Mouse (Mus musculus): ENCODE results near the gene Prkrip1. TPM values are rescaled to one million over a fixed set of nuclear protein-coding genes. Genes with fewer than 3 reads are reported as not detected.

Gene Prkrip1
- total and polyA plus RNA-seq, 3 experiments, result 8.2 to 19.0 (median 16.8) TPM

GRCm38 (mm10) chr5:136199526-136199925 is 763 bp upstream of the Prkrip1 start:
- no peak for DNase-seq
- H3K27ac ChIP-seq, result peak overlapping the region; percentile 92
- 34% methylated on average over 11 of the region's 11 CpGs for WGBS
- H3K27me3 ChIP-seq (ENCODE audit: control insufficient read depth, insufficient read depth, low read length), result no peaks in the 10 kb centered on the region
- TF ChIP-seq POLR2A (IDR thresholded peaks at IDR 0.05; ENCODE audit: insufficient read depth, low read depth, low read length), result no peak
- TF ChIP-seq CTCF (IDR thresholded peaks at IDR 0.05), result no peak; the same call in 1 of the 2 replicates
- TF ChIP-seq EP300 (IDR thresholded peaks at IDR 0.05; ENCODE audit: insufficient read depth, low read depth, low read length), result no peak
- no peak overlapping the region for H3K9ac ChIP-seq (ENCODE audit: low read depth, low read length)
- no peaks in the 10 kb centered on the region for H3K79me2 ChIP-seq (replicated peaks; ENCODE audit: control insufficient read depth, insufficient read depth, low read length)
- H3K4me3 ChIP-seq, result peak overlapping the region; percentile 99
- H3K4me1 ChIP-seq (ENCODE audit: control insufficient read depth, insufficient read depth, low read length), result peaks cover 4% of the 10 kb centered on the region
- H3K36me3 ChIP-seq (ENCODE audit: control insufficient read depth, insufficient read depth, low read length), result no peaks in the 10 kb centered on the region
- intact Hi-C loops (cut with DNase I), result loop anchor here (5.0 kb wide), 1 partner anchor 217 kb away; the partner anchor contains the start of gene Zp3

DNA sequence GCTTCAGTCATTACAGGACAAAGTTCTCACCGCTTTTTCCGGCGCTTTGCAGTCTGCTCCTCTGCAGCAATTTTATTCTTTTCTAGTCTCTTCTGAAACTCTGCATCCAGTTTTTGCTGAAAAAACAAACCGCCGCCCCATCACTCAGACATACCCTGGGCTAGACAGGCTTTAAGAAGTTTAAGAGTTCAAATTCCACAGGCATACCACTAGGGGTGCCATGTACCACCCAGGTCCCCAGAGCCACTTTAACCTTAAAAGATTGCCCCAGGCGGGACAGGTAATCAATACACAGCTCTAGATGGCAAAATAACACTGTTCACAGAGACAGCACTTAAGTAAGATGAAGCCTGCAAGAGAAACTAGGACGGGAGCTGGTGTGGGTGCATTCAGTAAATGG is 6.9 kb downstream of the Prkrip1 start:
- 84% methylated on average over 7 of the region's 7 CpGs for WGBS
- Histone ChIP-seq H3K79me2 (replicated peaks; ENCODE audit: control insufficient read depth, insufficient read depth, low read length) (no peaks in the 10 kb centered on the region), H3K4me3 (no peak overlapping the region), H3K9ac (ENCODE audit: low read depth, low read length) (no peak overlapping the region), H3K27ac (no peak overlapping the region), H3K27me3 (ENCODE audit: control insufficient read depth, insufficient read depth, low read length) (no peaks in the 10 kb centered on the region), H3K4me1 (ENCODE audit: control insufficient read depth, insufficient read depth, low read length) (no peaks in the 10 kb centered on the region), H3K36me3 (ENCODE audit: control insufficient read depth, insufficient read depth, low read length) (no peaks in the 10 kb centered on the region)
- intact Hi-C loops (cut with DNase I), result no loop called here
- no peak for TF ChIP-seq EP300 (IDR thresholded peaks at IDR 0.05; ENCODE audit: insufficient read depth, low read depth, low read length)
- peak; percentile 18; the same call in 1 of the 2 replicates for TF ChIP-seq CTCF (IDR thresholded peaks at IDR 0.05)
- DNase-seq, result no peak

DNA sequence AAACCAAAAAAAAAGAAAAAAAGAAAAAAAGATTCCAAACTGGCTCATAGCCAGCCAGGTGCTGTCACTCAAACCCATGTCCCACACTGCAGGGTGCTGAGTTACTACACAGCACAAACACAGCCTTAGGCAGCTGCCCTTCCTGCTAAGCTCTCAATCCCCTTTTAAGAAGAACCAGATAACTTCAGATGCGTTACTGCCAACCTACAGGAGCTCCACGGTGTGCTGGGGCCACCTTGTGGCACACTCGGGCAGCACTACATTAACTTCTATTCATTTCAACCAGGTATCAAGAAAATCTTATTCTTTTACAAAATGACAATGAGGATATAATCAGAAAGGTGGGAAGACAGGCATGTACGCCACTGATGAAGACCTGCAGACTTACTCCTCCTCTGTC is 12.0 kb downstream of the Prkrip1 start:
- TF ChIP-seq CTCF (IDR thresholded peaks at IDR 0.05) (peak; percentile 91), POLR2A (IDR thresholded peaks at IDR 0.05; ENCODE audit: insufficient read depth, low read depth, low read length) (no peak), EP300 (IDR thresholded peaks at IDR 0.05; ENCODE audit: insufficient read depth, low read depth, low read length) (peak; percentile 89; the same call in 1 of the 2 replicates)
- Histone ChIP-seq H3K4me3 (no peak overlapping the region), H3K4me1 (ENCODE audit: control insufficient read depth, insufficient read depth, low read length) (no peaks in the 10 kb centered on the region), H3K27me3 (ENCODE audit: control insufficient read depth, insufficient read depth, low read length) (no peaks in the 10 kb centered on the region), H3K9ac (ENCODE audit: low read depth, low read length) (no peak overlapping the region), H3K79me2 (replicated peaks; ENCODE audit: control insufficient read depth, insufficient read depth, low read length) (no peaks in the 10 kb centered on the region), H3K36me3 (ENCODE audit: control insufficient read depth, insufficient read depth, low read length) (no peaks in the 10 kb centered on the region), H3K27ac (no peak overlapping the region)
- 34% methylated on average over 4 of the region's 4 CpGs for WGBS
- DNase-seq, result peak; percentile 59
- intact Hi-C loops (cut with DNase I), result loop anchor here (1.0 to 5.0 kb wide), 2 partner anchors 48 to 139 kb away; no protein-coding TSS in a partner anchor

- H3K27ac ChIP-seq, result no peak overlapping the region
- no peak for DNase-seq
- no peaks in the 10 kb centered on the region for H3K79me2 ChIP-seq (replicated peaks; ENCODE audit: control insufficient read depth, insufficient read depth, low read length)
- no peak overlapping the region for H3K9ac ChIP-seq (ENCODE audit: low read depth, low read length)
- no peak for TF ChIP-seq POLR2A (IDR thresholded peaks at IDR 0.05; ENCODE audit: insufficient read depth, low read depth, low read length)
- no peak for TF ChIP-seq EP300 (IDR thresholded peaks at IDR 0.05; ENCODE audit: insufficient read depth, low read depth, low read length)
- H3K36me3 ChIP-seq (ENCODE audit: control insufficient read depth, insufficient read depth, low read length), result no peaks in the 10 kb centered on the region
- H3K4me3 ChIP-seq, result no peak overlapping the region
- H3K27me3 ChIP-seq (ENCODE audit: control insufficient read depth, insufficient read depth, low read length), result no peaks in the 10 kb centered on the region
- WGBS, result 88% methylated on average over 7 of the region's 7 CpGs
- intact Hi-C loops (cut with DNase I), result no loop called here
- H3K4me1 ChIP-seq (ENCODE audit: control insufficient read depth, insufficient read depth, low read length), result no peaks in the 10 kb centered on the region
These were observed 15.0 kb downstream of the Prkrip1 start for GRCm38 (mm10) chr5:136183766-136184165.

DNA sequence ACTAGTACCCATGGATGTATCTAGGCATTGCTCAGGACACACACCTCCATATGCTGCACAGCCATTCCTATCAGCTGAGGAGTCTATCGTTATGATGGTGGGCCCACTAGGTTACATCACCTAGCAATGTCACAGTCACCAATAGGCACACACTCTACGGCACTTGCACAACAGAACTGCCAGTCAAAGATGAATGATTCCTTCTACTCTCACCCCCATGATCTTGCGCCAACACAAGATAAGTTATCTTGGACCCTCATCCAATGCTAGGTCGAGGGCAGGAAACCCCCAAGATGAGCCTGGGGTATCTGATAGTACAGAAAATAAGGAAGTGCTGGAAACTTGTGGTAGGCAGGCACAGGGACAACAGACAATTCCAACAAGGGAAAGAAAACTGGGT is 15.9 kb downstream of the Prkrip1 start:
- intact Hi-C loops (cut with DNase I), result no loop called here
- Histone ChIP-seq H3K79me2 (replicated peaks; ENCODE audit: control insufficient read depth, insufficient read depth, low read length) (no peaks in the 10 kb centered on the region), H3K27me3 (ENCODE audit: control insufficient read depth, insufficient read depth, low read length) (no peaks in the 10 kb centered on the region), H3K4me1 (ENCODE audit: control insufficient read depth, insufficient read depth, low read length) (no peaks in the 10 kb centered on the region; the same call in 1 of the 2 replicates), H3K4me3 (no peak overlapping the region), H3K9ac (ENCODE audit: low read depth, low read length) (no peak overlapping the region), H3K36me3 (ENCODE audit: control insufficient read depth, insufficient read depth, low read length) (no peaks in the 10 kb centered on the region), H3K27ac (no peak overlapping the region)
- TF ChIP-seq EP300 (IDR thresholded peaks at IDR 0.05; ENCODE audit: insufficient read depth, low read depth, low read length) (no peak), POLR2A (IDR thresholded peaks at IDR 0.05; ENCODE audit: insufficient read depth, low read depth, low read length) (no peak), CTCF (IDR thresholded peaks at IDR 0.05) (no peak)
- 86% methylated on average over 4 of the region's 4 CpGs for WGBS
- no peak for DNase-seq

DNA sequence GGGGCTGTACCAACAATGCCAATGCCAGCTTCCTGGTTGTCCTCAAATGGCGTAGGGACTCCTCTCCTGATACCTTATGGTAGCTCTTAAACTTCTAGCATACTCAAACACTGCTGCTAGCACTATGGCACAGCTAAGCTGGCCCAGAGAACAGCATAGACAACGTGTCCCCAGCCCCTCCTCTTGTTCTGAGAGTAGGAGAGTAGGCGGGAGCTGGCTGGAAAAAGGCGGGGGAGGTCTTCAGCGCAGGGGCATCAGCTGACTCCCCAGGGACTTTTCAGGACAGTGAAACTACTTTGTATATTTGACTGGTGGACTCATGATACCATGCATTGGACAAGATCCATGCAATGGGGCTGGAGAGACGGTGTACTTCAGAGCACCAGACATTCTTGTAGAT is 16.7 kb downstream of the Prkrip1 start:
- H3K27ac ChIP-seq, result no peak overlapping the region
- no peaks in the 10 kb centered on the region; the same call in 1 of the 2 replicates for H3K4me1 ChIP-seq (ENCODE audit: control insufficient read depth, insufficient read depth, low read length)
- intact Hi-C loops (cut with DNase I), result no loop called here
- no peak overlapping the region for H3K9ac ChIP-seq (ENCODE audit: low read depth, low read length)
- H3K27me3 ChIP-seq (ENCODE audit: control insufficient read depth, insufficient read depth, low read length), result no peaks in the 10 kb centered on the region
- TF ChIP-seq POLR2A (IDR thresholded peaks at IDR 0.05; ENCODE audit: insufficient read depth, low read depth, low read length) (no peak), EP300 (IDR thresholded peaks at IDR 0.05; ENCODE audit: insufficient read depth, low read depth, low read length) (no peak), CTCF (IDR thresholded peaks at IDR 0.05) (no peak)
- H3K79me2 ChIP-seq (replicated peaks; ENCODE audit: control insufficient read depth, insufficient read depth, low read length), result no peaks in the 10 kb centered on the region
- no peak overlapping the region for H3K4me3 ChIP-seq
- H3K36me3 ChIP-seq (ENCODE audit: control insufficient read depth, insufficient read depth, low read length), result no peaks in the 10 kb centered on the region
- 77% methylated on average over 6 of the region's 6 CpGs for WGBS
- no peak for DNase-seq
